20 mouse cellular contexts compared by ENCODE assay signal in the genomic region with DNA sequence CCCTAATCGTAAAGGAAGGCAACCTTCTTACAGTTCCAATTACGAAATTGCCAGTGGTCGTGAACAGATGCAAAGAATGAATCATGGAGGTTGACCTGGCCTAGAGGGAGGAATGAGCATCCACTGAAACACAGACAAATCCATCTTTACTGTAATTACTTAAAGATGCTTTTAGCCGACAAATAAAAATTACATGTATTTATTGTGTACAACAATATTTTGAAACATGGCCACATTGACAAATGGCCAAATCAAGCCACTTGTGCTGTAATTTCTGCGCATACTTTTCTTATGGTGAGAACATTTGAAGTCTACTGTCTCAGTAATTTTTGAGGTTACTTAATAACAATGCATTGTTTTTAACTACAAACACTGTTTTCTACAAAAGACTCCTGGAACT.
DNase-seq lines count a peak whose midpoint lies in the region; ATAC-seq lines count a peak whose summit lies in the region.
"Had no signal": no experiment of that assay in that cellular context is flagged by ENCODE, and none has a peak within 500 bp of the region (broad histone marks: within the 10 kb centered on the region; RNA-seq: fewer than 3 reads in every experiment).

No protein-coding gene starts in this region.

- no peak overlapping the region for H3K4me2 ChIP-seq in intestine, embryonic 15.5 days (replicated peaks)

- no peak overlapping the region for H3K9ac ChIP-seq in intestine, embryonic 15.5 days

- H3K36me3 ChIP-seq in intestine, embryonic 15.5 days = no peaks in the 10 kb centered on the region
- H3K36me3 ChIP-seq: G1E had no signal

- 89% methylated on average over 5 of the region's 5 CpGs for WGBS in intestine, embryonic 15.5 days

- no peaks in the 10 kb centered on the region for H3K27me3 ChIP-seq in intestine, embryonic 15.5 days (replicated peaks)
- H3K27me3 ChIP-seq: CH12.LX had no signal

- no peaks in the 10 kb centered on the region for H3K4me1 ChIP-seq in intestine, embryonic 15.5 days (replicated peaks)

- no peak overlapping the region for H3K27ac ChIP-seq in intestine, embryonic 15.5 days

- no peaks in the 10 kb centered on the region for H3K9me3 ChIP-seq in intestine, embryonic 15.5 days
- H3K9me3 ChIP-seq: G1E had no signal

- ATAC-seq in intestine, embryonic 15.5 days = no peak
- ATAC-seq: activated CD4-positive, CD25-positive, alpha-beta regulatory T cell, adult 4 months; CD4-positive, CD25-positive, alpha-beta regulatory T cell, adult 4 months; Patski had no signal

- intact Hi-C loops in heart, postnatal 14 days (cut with DNase I) = no loop called here

- no peak overlapping the region for H3K4me3 ChIP-seq in intestine, embryonic 15.5 days (replicated peaks)

- peak; percentile 4 for DNase-seq in heart, adult 11 months
- DNase-seq in heart, postnatal 14 days = no peak
- DNase-seq in 3T3-L1 (ENCODE audit: low read depth, low spot score) (peak; percentile 63), NIH3T3 (ENCODE audit: low read depth) (peak; percentile 56)
- DNase-seq in ovary, postnatal 14 days (ENCODE audit: low spot score) = no peak
- DNase-seq: adrenal gland, postnatal 10 days; adrenal gland, postnatal 14 days; adrenal gland, postnatal 25 days; B cell, adult 2 months; cerebellum, adult 11 months; cerebellum, adult 11-12 months; cerebellum, adult 18-20 months; cerebellum, adult 2 months; cerebellum, adult 8-10 months had no signal

Comparison
In these comparisons a context has a peak if more than half of its experiments do, and no peak if none do; other contexts are left out.
1. DNase-seq: peak in heart, adult 11 months (single experiment), 3T3-L1 (single experiment) and NIH3T3 (single experiment); none in heart, postnatal 14 days (0 of 2) and ovary, postnatal 14 days (single experiment).